Mouse (Mus musculus) macrophage (primary cell): ENCODE results near the gene Asxl1. TPM values are rescaled to one million over a fixed set of nuclear protein-coding genes. Genes with fewer than 3 reads are reported as not detected.
"Not testable (repeated sequence)": the region's sequence is repeated elsewhere in the genome, so short reads cannot be mapped to it uniquely, and the experiment has no call there.

ENCODE experiments used
- H3K27ac ChIP-seq: fragments of 350-480 bp; formaldehyde crosslinking; 2 replicates; pipeline ENCODE4 v1.9.0; 2021
- H3K36me3 ChIP-seq: fragments of 350-480 bp; formaldehyde crosslinking; 2 replicates; pipeline ENCODE4 v1.9.0; 2021; ENCODE audit errors: inconsistent target
- H3K4me3 ChIP-seq: fragments of 350-480 bp; formaldehyde crosslinking; 2 replicates; pipeline ENCODE4 v1.9.0; 2021; ENCODE audit errors: inconsistent target
- H3K79me2 ChIP-seq: fragments of 350-480 bp; formaldehyde crosslinking; 2 replicates; pipeline ENCODE4 v1.9.0; 2021; ENCODE audit errors: inconsistent target
- WGBS: methylation state at CpG from one replicate; pipeline ENCODE4 v1.1.7; 2026; ENCODE audit warnings: inconsistent platforms; ENCODE audit not compliant: missing documents; 5-methylcytosine and 5-hydroxymethylcytosine counted together
- polyA plus RNA-seq: library from polyadenylated mRNA; stranded (reverse); fragments of 250-400 nt; gene quantifications from 3 replicates; pipeline ENCODE4 v1.2.4, GENCODE M21; 2018; ENCODE audit warnings: inconsistent platforms

Gene Asxl1
- polyA plus RNA-seq, 1 experiment from 2014 or later = 22.9 TPM

- 85% methylated on average over 2 of the region's 2 CpGs for WGBS
- H3K79me2 ChIP-seq = peaks cover 94% of the 10 kb centered on the region
- no peak overlapping the region for H3K27ac ChIP-seq
- H3K36me3 ChIP-seq = peaks cover 48% of the 10 kb centered on the region
- H3K4me3 ChIP-seq = no peak overlapping the region
These were observed 9.0 kb downstream of the Asxl1 start for GRCm38 (mm10) chr2:153354648-153355047.

- H3K4me3 ChIP-seq = no peak overlapping the region
- H3K36me3 ChIP-seq = peaks cover 52% of the 10 kb centered on the region
- WGBS = 81% methylated on average over 4 of the region's 4 CpGs
- no peak overlapping the region for H3K27ac ChIP-seq
- peaks cover 97% of the 10 kb centered on the region for H3K79me2 ChIP-seq
These were observed 11.2 kb downstream of the Asxl1 start for GRCm38 (mm10) chr2:153356784-153357183.

- peaks cover 90% of the 10 kb centered on the region for H3K79me2 ChIP-seq
- peaks cover 54% of the 10 kb centered on the region; the same call in 1 of the 2 replicates for H3K36me3 ChIP-seq
- WGBS = 100% methylated on average over 1 of the region's 1 CpGs
- no peak overlapping the region for H3K27ac ChIP-seq
- H3K4me3 ChIP-seq = no peak overlapping the region
These were observed 15.6 kb downstream of the Asxl1 start for GRCm38 (mm10) chr2:153361101-153361710.

GRCm38 (mm10) chr2:153364531-153364930 lies 18.9 kb downstream of the Asxl1 start:
- not testable (repeated sequence) for H3K27ac ChIP-seq, H3K4me3 ChIP-seq
- H3K79me2 ChIP-seq = peaks cover 71% of the 10 kb centered on the region
- WGBS = 95% methylated on average over 13 of the region's 14 CpGs
- H3K36me3 ChIP-seq = peaks cover 52% of the 10 kb centered on the region; the same call in 1 of the 2 replicates

GRCm38 (mm10) chr2:153370871-153371270 lies 25.2 kb downstream of the Asxl1 start:
- peaks cover 24% of the 10 kb centered on the region; the same call in 1 of the 2 replicates for H3K36me3 ChIP-seq
- H3K4me3 ChIP-seq = no peak overlapping the region

GRCm38 (mm10) chr2:153375380-153375779 lies 29.8 kb downstream of the Asxl1 start:
- 0 out of 2 replicates have a peak, but pooled peaks cover 4% of the 10 kb centered on the region for H3K36me3 ChIP-seq
- H3K27ac ChIP-seq = no peak overlapping the region
- 95% methylated on average over 2 of the region's 2 CpGs for WGBS
- H3K4me3 ChIP-seq = no peak overlapping the region
- peaks cover 98% of the 10 kb centered on the region for H3K79me2 ChIP-seq

More at GRCm38 (mm10) chr2:153370871-153371270, 25.2 kb downstream of the Asxl1 start:
- H3K27ac ChIP-seq = no peak overlapping the region
- peaks cover 75% of the 10 kb centered on the region for H3K79me2 ChIP-seq

- H3K79me2 ChIP-seq = peaks cover 88% of the 10 kb centered on the region
- WGBS = 100% methylated on average over 1 of the region's 1 CpGs
- H3K27ac ChIP-seq = no peak overlapping the region
- H3K4me3 ChIP-seq = no peak overlapping the region
- peaks cover 12% of the 10 kb centered on the region; the same call in 1 of the 2 replicates for H3K36me3 ChIP-seq
These were observed 34.9 kb downstream of the Asxl1 start for GRCm38 (mm10) chr2:153380479-153380878.

GRCm38 (mm10) chr2:153389831-153390230 lies 44.2 kb downstream of the Asxl1 start:
- Histone ChIP-seq H3K36me3 (peaks cover 43% of the 10 kb centered on the region), H3K27ac (no peak overlapping the region), H3K79me2 (peaks cover 40% of the 10 kb centered on the region; the same call in 1 of the 2 replicates), H3K4me3 (no peak overlapping the region)
- 95% methylated on average over 2 of the region's 2 CpGs for WGBS

GRCm38 (mm10) chr2:153393045-153393444 lies 47.4 kb downstream of the Asxl1 start:
- no peak overlapping the region for H3K4me3 ChIP-seq
- 95% methylated on average over 10 of the region's 10 CpGs for WGBS
- peaks cover 25% of the 10 kb centered on the region; the same call in 1 of the 2 replicates for H3K79me2 ChIP-seq
- no peak overlapping the region for H3K27ac ChIP-seq
- H3K36me3 ChIP-seq = peaks cover 70% of the 10 kb centered on the region

GRCm38 (mm10) chr2:153397790-153398515 lies 52.3 kb downstream of the Asxl1 start:
- H3K79me2 ChIP-seq = no peaks in the 10 kb centered on the region
- no peak overlapping the region for H3K4me3 ChIP-seq
- H3K36me3 ChIP-seq = peaks cover 95% of the 10 kb centered on the region
- no peak overlapping the region for H3K27ac ChIP-seq
- 88% methylated on average over 11 of the region's 11 CpGs for WGBS

GRCm38 (mm10) chr2:153399166-153399565 lies 53.5 kb downstream of the Asxl1 start:
- WGBS = 96% methylated on average over 15 of the region's 15 CpGs
- H3K27ac ChIP-seq = no peak overlapping the region
- H3K4me3 ChIP-seq = no peak overlapping the region
- H3K79me2 ChIP-seq = no peaks in the 10 kb centered on the region
- H3K36me3 ChIP-seq = peaks cover 83% of the 10 kb centered on the region

- 91% methylated on average over 3 of the region's 3 CpGs for WGBS
- H3K4me3 ChIP-seq = no peak overlapping the region
- no peaks in the 10 kb centered on the region for H3K79me2 ChIP-seq
- H3K36me3 ChIP-seq = peaks cover 35% of the 10 kb centered on the region
- no peak overlapping the region for H3K27ac ChIP-seq
These were observed 58.4 kb downstream of the Asxl1 start for GRCm38 (mm10) chr2:153404062-153404461.

GRCm38 (mm10) chr2:153404882-153405281 lies 59.3 kb downstream of the Asxl1 start:
- no peak overlapping the region for H3K4me3 ChIP-seq
- no peak overlapping the region for H3K27ac ChIP-seq
- no peaks in the 10 kb centered on the region for H3K79me2 ChIP-seq
- 93% methylated on average over 3 of the region's 3 CpGs for WGBS
- peaks cover 27% of the 10 kb centered on the region for H3K36me3 ChIP-seq

- 84% methylated on average over 6 of the region's 6 CpGs for WGBS
- Histone ChIP-seq H3K4me3 (no peak overlapping the region), H3K27ac (no peak overlapping the region), H3K79me2 (no peaks in the 10 kb centered on the region), H3K36me3 (peaks cover 13% of the 10 kb centered on the region; the same call in 1 of the 2 replicates)
These were observed 61.3 kb downstream of the Asxl1 start for GRCm38 (mm10) chr2:153406882-153407281.

- Histone ChIP-seq H3K79me2 (no peaks in the 10 kb centered on the region), H3K4me3 (no peak overlapping the region), H3K36me3 (0 out of 2 replicates have a peak, but pooled peaks cover 10% of the 10 kb centered on the region), H3K27ac (no peak overlapping the region)
- 89% methylated on average over 3 of the region's 3 CpGs for WGBS
These were observed 63.3 kb downstream of the Asxl1 start for GRCm38 (mm10) chr2:153408971-153409370.
